Mouse (Mus musculus) gastrocnemius, adult 2 months (tissue): ENCODE data around the gene Uspl1. TPM values are rescaled to one million over a fixed set of nuclear protein-coding genes. Genes with fewer than 3 reads are reported as not detected.

ENCODE experiments used
- DNase-seq: peaks from one replicate; pipeline ENCODE4 v3.0.0; 2022
- H3K27ac ChIP-seq: fragments of 200-600 bp; 2 replicates; pipeline ENCODE4 v1.8.1; 2022; ENCODE audit warnings: mild to moderate bottlenecking
- H3K4me3 ChIP-seq: fragments of 200-600 bp; 2 replicates; pipeline ENCODE4 v1.8.1; 2022; ENCODE audit warnings: mild to moderate bottlenecking, moderate library complexity
- CTCF ChIP-seq: fragments of 200-600 bp; IDR thresholded peaks from 2 replicates; pipeline ENCODE4 v1.8.1; 2022; ENCODE audit warnings: antibody characterized with exemption, mild to moderate bottlenecking, moderate library complexity
- intact Hi-C: fragments of 180-260 bp; cut with DNase I; formaldehyde crosslinking; loops from one replicate; pipeline ENCODE4 v1.15.1; 2025
- total RNA-seq, 2 experiments: library from RNA; stranded (reverse); gene quantifications; 2 replicates each; pipeline ENCODE4 v1.2.3; 2021

Gene Uspl1
- total RNA-seq, 2 experiments from 2014 or later: 29.8 to 32.6 TPM

DNA sequence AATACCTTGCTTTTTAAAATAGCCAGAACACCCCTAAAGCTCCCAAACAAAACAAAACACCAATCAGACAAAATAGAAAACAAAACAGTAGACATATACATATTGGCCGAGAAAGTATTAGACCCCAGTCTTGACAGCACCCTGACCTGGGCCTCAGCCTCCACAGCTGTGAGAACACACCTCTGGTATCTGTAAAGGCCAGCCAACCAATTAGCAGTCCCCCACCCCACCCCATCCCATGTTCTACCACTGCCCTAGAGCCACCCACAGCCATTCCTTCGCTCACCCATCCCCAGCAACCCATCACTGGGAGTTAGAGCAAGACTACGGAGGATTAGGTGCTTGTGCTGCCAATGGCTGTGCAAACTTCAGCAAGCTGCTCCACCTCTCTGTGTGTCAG lies 33.3 kb upstream of the Uspl1 start:
- intact Hi-C loops: loop anchor here (5.0 kb wide), 1 partner anchor 99 kb away; no protein-coding TSS in a partner anchor
- TF ChIP-seq CTCF: no peak
- H3K4me3 ChIP-seq: no peak overlapping the region
- no peak overlapping the region for H3K27ac ChIP-seq
- no peak for DNase-seq

DNA sequence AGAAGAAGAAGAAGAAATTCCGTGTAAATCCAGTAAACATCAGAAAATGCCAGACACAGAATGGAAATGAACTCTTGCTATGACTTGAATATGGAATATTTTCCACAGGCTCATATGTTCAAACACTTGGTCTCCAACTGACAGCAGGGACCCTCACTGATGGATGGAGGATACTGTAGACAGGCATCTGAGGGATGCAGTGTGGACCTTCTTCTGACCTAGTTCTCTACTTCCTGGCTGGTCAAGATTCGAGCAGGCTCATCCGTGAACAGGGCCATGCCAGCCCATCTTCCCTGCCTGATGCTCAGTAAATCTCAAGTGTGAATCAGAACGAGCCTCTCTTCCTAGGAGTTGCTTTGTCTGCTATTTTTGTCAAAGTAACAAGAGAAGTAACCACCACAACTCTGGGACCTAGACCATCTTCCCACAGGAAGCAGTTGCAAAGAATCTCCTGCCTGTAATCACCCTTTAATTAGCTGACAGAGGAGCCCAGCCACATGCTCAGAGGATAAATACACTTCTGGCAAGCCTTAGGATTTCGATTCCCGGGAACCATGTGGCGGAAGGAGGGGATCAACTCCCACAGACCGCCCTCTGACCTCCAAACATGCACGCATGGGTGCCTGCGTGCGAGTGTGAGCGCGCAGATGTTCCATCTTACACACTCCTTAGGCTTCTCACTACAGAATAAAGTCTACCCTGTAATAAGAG lies 31.9 kb upstream of the Uspl1 start:
- no peak for TF ChIP-seq CTCF
- intact Hi-C loops: loop anchor here (2.0 to 5.0 kb wide), 2 partner anchors 31 to 100 kb away; no protein-coding TSS in a partner anchor
- DNase-seq: peak; percentile 37
- peak overlapping the region; percentile 87 for H3K27ac ChIP-seq
- H3K4me3 ChIP-seq: peak overlapping the region; percentile 66

DNA sequence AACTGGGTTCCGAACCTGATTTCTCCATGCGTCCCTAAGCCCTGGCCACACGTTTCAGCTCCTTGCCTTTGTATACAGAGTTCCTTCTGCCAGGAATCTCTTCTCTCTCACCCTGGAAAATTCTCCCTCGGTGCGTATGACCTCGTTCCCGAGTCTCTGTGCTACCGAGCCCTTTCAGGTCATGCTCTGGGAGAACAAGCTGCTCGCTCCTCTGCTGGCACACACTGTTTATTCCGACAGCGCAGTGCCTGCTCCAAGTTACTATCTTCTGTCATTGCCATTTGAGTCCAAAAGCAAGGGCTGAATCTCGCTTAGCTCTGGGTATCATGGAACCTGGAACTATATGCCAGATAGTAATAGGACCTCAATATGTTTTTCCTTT lies 31.4 kb upstream of the Uspl1 start:
- peak overlapping the region; percentile 66 for H3K4me3 ChIP-seq
- TF ChIP-seq CTCF: no peak
- peak; percentile 64 for DNase-seq
- H3K27ac ChIP-seq: peak overlapping the region; percentile 87
- intact Hi-C loops: loop anchor here (2.0 to 5.0 kb wide), 2 partner anchors 30 to 100 kb away; no protein-coding TSS in a partner anchor

DNA sequence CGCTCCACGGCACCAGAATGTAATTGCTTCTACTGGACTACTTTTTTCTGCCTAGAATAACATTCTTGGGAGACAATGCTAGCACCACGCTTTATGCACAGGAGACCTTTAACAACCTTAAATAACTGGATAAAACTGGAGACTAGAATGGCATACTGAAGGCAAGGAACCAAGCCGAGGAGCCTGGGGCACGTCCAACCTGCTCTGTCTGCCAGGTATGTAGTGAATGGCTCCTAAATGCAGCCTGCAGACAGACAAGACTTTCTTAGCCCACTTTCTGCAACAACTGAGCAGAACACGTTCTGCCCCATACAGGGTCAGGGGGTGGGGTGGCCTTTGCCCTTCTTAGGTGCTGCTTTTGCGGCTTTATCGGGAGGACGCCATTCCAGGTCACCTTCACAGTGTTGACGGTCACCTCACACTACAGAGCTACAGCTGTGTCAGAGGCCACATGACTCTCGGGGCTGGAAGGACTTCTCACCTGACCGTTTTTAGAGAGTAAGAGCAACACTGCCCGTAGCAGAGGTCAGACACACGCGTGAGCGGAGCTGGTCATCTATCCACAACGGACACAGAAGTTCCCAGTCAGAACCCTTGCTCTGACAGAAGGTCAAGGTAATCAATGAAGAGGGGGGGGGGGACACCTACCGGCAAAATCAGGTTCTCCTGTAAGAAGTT lies 27.1 kb upstream of the Uspl1 start:
- Histone ChIP-seq H3K4me3 (peak overlapping the region; percentile 21; the same call in 1 of the 2 replicates), H3K27ac (peak overlapping the region; percentile 69)
- DNase-seq: no peak
- intact Hi-C loops: no loop called here
- no peak for TF ChIP-seq CTCF

DNA sequence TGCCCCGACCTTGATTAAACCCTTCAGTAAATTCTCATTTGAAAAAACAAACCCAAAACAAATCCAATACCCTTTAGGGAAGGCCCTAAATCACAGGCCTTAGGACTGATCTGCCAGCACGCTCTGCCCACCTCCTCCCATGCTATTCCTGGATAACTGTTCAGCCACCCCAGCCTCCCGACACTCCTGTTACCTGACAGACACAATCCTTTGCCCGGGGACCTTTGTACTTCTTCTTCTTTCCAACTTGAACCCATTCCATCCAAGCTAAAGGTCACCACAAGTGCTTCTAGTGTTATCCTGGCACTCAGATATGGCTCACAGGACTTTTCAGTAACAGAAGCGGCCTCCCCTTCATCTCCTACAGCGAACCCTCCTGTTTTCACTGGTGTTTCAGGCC lies 25.1 kb upstream of the Uspl1 start:
- peak overlapping the region; percentile 53 for H3K27ac ChIP-seq
- no peak for TF ChIP-seq CTCF
- intact Hi-C loops: no loop called here
- peak; percentile 44 for DNase-seq
- no peak overlapping the region for H3K4me3 ChIP-seq

DNA sequence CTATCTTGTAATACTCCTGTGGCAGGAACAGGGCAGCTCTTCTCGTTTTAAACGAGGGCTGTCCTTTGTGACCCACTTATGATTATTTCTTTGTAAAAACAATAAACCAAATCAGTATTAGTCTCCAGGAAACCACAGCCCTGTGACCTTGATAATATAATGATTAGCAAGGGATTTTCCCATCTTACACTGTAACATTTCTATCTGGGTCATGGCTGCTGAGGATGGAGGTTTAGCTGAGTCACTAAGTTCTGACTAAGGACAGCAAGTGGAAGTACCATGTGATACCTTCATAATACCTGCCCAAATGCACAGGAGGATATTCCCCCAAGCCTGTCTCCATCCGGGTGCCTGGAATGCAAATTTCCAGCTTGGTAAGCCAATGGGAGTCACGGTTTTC lies 23.7 kb upstream of the Uspl1 start:
- H3K4me3 ChIP-seq: no peak overlapping the region
- intact Hi-C loops: no loop called here
- no peak overlapping the region for H3K27ac ChIP-seq
- TF ChIP-seq CTCF: no peak
- DNase-seq: no peak

DNA sequence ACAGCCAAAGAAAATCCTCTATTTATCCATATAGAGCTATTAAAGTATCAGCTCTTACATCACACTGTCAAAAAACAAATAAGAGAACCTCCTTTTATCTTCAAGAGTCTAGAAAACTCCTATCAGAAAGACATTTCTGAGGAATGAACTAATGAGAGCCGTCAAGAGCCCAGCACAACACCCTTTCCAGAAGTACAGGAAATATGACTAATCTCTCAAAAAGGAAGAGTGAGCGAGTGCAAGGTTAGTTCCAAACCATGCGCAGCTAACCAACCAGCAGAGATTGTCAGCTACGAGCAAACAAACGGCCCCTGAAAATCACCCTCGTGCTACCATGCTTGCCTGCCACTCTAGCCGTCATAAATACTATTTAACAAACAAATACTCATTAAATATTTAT lies 21.3 kb upstream of the Uspl1 start:
- intact Hi-C loops: no loop called here
- Histone ChIP-seq H3K4me3 (no peak overlapping the region), H3K27ac (peak overlapping the region; percentile 38; the same call in 1 of the 2 replicates)
- TF ChIP-seq CTCF: no peak
- DNase-seq: no peak

DNA sequence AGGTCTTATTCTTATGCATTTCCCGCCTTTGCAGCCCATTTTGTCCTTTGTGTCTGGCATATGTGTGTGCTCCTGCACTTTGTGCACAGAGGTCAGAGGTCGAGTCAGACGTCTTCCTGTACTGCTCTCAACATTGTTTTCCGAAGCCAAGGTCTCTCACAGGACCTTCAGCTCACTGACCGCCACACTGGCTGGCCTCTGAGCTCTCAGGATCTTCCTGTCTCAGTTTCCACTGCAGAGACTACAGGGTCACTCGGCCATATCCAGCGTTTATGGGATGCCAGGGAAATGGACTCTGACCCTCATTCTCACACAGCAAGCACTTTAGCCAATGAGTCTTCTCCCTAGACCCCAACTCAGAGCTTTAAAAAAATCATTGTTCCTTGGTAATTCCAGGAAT lies 19.3 kb upstream of the Uspl1 start:
- DNase-seq: no peak
- no peak overlapping the region for H3K4me3 ChIP-seq
- TF ChIP-seq CTCF: no peak
- intact Hi-C loops: no loop called here
- no peak overlapping the region for H3K27ac ChIP-seq

DNA sequence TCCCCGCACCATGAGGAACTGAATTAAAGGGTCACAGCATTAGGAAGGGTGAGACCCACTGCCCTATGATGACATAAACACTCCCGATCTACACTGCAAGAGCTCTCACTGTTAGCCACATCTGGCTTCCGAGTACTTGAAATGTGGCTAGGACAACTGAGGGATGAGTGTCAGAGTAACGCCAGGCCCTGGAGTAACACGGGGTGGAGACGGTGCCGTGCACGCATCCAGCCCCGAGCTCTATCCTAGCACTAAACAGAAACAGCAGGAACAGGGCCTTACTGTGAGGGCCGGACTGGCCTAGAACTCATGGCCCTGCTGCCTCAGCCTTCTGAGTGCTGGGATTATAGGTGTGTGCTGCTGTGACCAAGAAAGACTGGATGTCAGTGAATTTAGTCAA lies 18.1 kb upstream of the Uspl1 start:
- Histone ChIP-seq H3K4me3 (no peak overlapping the region), H3K27ac (no peak overlapping the region)
- TF ChIP-seq CTCF: no peak
- DNase-seq: no peak
- intact Hi-C loops: no loop called here

DNA sequence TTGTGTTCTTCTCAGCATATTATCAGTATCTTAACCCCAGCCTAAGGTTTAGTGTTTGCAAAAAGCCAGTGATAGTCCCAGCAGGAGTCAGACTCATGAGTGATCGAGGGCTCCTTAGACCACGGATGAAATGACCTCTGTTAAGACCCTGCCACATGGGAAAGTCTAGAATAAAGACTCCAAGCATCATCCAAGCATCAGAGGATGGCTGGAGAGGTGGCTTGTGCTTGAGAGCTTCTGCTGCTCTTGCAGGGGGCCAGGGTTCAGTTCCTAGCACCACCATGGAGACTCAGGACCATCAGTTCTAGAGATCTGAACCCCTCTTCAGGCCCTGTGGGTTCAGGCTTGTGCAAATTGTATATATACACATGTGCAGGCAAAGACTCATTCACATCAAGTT lies 16.1 kb upstream of the Uspl1 start:
- no peak overlapping the region for H3K27ac ChIP-seq
- TF ChIP-seq CTCF: no peak
- no peak overlapping the region for H3K4me3 ChIP-seq
- no peak for DNase-seq
- intact Hi-C loops: no loop called here

DNA sequence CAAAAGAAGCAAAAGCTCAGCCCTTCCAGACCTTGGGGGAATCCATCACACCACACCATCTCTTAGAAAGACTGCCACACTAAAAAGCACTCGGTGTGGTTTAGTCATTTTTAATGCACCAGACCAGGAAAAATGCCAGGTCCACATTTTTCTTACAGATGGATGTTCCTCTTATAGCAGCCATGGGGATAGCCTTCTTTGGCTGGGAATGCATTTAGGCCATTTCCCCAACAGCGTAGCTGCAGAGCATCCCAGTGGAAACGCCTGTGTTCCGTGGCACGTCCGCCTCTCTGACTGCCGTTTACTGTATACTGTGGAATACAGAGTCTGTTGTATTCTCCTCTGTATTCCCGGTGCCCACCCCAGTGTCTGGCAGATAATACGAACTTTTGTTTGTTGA lies 15.3 kb upstream of the Uspl1 start:
- TF ChIP-seq CTCF: no peak
- Histone ChIP-seq H3K4me3 (no peak overlapping the region), H3K27ac (no peak overlapping the region)
- intact Hi-C loops: no loop called here
- DNase-seq: no peak

DNA sequence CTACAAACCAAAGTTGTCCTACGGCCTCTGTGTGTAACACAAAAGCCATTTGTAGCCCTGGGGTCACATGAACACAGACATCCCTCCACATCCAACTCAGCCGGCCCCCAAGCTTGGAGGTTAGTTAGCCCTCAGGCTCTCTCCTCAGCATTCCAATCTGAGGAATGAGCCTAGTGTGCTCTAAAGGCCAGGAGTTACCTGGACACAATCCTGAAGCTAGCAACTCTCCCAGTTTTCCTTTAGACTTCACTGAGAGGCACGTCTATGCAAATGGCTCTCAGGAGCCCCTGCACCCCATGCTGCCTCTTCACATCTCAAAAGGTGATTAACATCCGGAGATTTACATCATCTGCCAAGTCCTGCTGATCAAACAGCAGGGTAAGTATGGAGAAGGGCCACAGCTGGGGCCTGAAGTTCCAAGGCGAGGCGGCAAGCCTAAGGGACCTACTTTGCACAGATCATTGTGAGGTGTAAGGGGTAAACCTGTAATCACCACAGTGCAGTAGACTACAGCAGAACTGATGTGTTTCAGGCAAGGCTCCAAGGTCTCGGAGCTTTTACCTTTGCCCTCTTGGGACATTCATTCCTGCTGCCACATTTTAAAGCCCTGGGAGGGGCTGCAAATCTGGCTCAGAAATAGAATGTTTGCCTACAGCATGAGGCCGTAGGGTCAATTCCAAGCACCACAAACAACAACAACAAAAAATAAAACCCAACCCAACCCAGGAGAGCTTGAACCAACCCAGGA lies 13.1 kb upstream of the Uspl1 start:
- intact Hi-C loops: no loop called here
- Histone ChIP-seq H3K27ac (no peak overlapping the region), H3K4me3 (no peak overlapping the region)
- DNase-seq: no peak
- TF ChIP-seq CTCF: no peak

DNA sequence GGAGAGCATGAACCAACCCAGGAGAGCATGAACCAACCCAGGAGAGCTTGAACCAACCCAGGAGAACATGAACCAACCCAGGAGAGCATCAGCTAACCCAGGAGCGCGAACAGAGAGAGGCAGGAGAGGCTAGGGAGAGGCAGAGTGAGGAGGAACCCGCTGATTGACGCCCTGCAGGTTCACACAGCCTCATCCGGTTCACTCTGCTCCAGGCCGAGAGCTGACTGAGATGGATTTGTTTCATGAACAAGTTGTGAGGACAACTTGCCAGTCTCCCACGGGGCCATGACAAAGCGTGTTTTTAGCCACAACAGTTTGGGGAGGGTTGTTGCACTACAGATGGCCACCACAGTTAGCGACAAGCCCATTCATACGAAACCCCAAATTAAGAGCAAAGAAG lies 11.9 kb upstream of the Uspl1 start:
- TF ChIP-seq CTCF: no peak
- no peak for DNase-seq
- H3K27ac ChIP-seq: no peak overlapping the region
- intact Hi-C loops: no loop called here
- H3K4me3 ChIP-seq: no peak overlapping the region
